Mouse (Mus musculus): ENCODE measurements around the gene Prrc2a. TPM values are rescaled to one million over a fixed set of nuclear protein-coding genes. Genes with fewer than 3 reads are reported as not detected.

Prrc2a gene
- 64.0 and 83.9 TPM in 2 replicates for polyA plus RNA-seq (2015; fragmentation: Nextera tagmentation; extraction: Ambion mirVana)

GRCm38 (mm10) chr17:35164568-35165450, at the start of gene Prrc2a:
Gene Prrc2a (minus strand): TSS chr17:35164897.

GRCm38 (mm10) chr17:35204494-35205379, 40.0 kb upstream of the Prrc2a start, which contains the start of gene Lta:
Gene Lta (minus strand): TSS chr17:35205351.

GRCm38 (mm10) chr17:35201787-35202186, 37.1 kb upstream of the Prrc2a start, which contains the start of gene Tnf:
Gene Tnf (minus strand): TSS chr17:35202007.

GRCm38 (mm10) chr17:35193881-35194843, 29.5 kb upstream of the Prrc2a start, which contains the start of gene Ltb:
Gene Ltb (plus strand): TSS chr17:35194439.

GRCm38 (mm10) chr17:35187959-35188610, 23.4 kb upstream of the Prrc2a start, which contains the start of gene Lst1:
Gene Lst1 (minus strand): TSS chr17:35188439.

GRCm38 (mm10) chr17:35175968-35176367, 11.3 kb upstream of the Prrc2a start, which contains the start of gene Aif1:
Gene Aif1 (minus strand): TSS chr17:35176068.

GRCm38 (mm10) chr17:35134801-35135590, 29.7 kb downstream of the Prrc2a start, which contains the start of gene Bag6:
Gene Bag6 (plus strand): TSS chr17:35135178.

GRCm38 (mm10) chr17:35131500-35132173, 33.1 kb downstream of the Prrc2a start, which contains the start of gene Apom:
Gene Apom (minus strand): TSS chr17:35132050.

GRCm38 (mm10) chr17:35126206-35126611, 38.5 kb downstream of the Prrc2a start, which contains the start of gene D17H6S53E:
Gene D17H6S53E (plus strand): TSS chr17:35126373.

GRCm38 (mm10) chr17:35121871-35122303, 42.8 kb downstream of the Prrc2a start, which contains the start of gene Csnk2b:
Gene Csnk2b (minus strand): TSS chr17:35122053.

GRCm38 (mm10) chr17:35121143-35121799, 43.4 kb downstream of the Prrc2a start, which contains the start of gene Gpank1:
Gene Gpank1 (plus strand): TSS chr17:35121455.

GRCm38 (mm10) chr17:35115046-35116019, 49.4 kb downstream of the Prrc2a start, which contains the start of gene Ly6g5b:
Gene Ly6g5b (minus strand): TSS chr17:35115428.

GRCm38 (mm10) chr17:35108097-35108496, 56.6 kb downstream of the Prrc2a start, which contains the start of gene Ly6g5c:
Gene Ly6g5c (plus strand): TSS chr17:35108279.

